Mouse (Mus musculus): ENCODE results near the gene Eapp. TPM values are rescaled to one million over a fixed set of nuclear protein-coding genes. Genes with fewer than 3 reads are reported as not detected.
"Not testable (repeated sequence)": the region's sequence is repeated elsewhere in the genome, so short reads cannot be mapped to it uniquely, and the experiment has no call there.

The Eapp gene
- polyA plus RNA-seq, 1 experiment from 2014 or later, result 52.1 TPM

- WGBS, result 69% methylated on average over 7 of the region's 7 CpGs
- no peak overlapping the region for H3K27ac ChIP-seq
- H3K4me1 ChIP-seq, result peaks cover 8% of the 10 kb centered on the region
- H3K9me3 ChIP-seq, result no peaks in the 10 kb centered on the region
- no peaks in the 10 kb centered on the region for H3K27me3 ChIP-seq (ENCODE audit: insufficient read depth, poor library complexity, severe bottlenecking)
- DNase-seq (ENCODE audit: low spot score), result no peak
- H3K4me3 ChIP-seq, result no peak overlapping the region
- no peaks in the 10 kb centered on the region for H3K36me3 ChIP-seq
These were observed 3.7 kb upstream of the Eapp start for GRCm38 (mm10) chr12:54699394-54699793.

GRCm38 (mm10) chr12:54697791-54698250 is 2.1 kb upstream of the Eapp start:
- DNase-seq (ENCODE audit: low spot score), result no peak
- Histone ChIP-seq H3K4me3 (no peak overlapping the region), H3K4me1 (peaks cover 8% of the 10 kb centered on the region), H3K9me3 (no peaks in the 10 kb centered on the region), H3K27ac (no peak overlapping the region), H3K27me3 (ENCODE audit: insufficient read depth, poor library complexity, severe bottlenecking) (no peaks in the 10 kb centered on the region), H3K36me3 (0 out of 2 replicates have a peak, but pooled peaks cover 1% of the 10 kb centered on the region)
- 54% methylated on average over 6 of the region's 6 CpGs for WGBS

DNA sequence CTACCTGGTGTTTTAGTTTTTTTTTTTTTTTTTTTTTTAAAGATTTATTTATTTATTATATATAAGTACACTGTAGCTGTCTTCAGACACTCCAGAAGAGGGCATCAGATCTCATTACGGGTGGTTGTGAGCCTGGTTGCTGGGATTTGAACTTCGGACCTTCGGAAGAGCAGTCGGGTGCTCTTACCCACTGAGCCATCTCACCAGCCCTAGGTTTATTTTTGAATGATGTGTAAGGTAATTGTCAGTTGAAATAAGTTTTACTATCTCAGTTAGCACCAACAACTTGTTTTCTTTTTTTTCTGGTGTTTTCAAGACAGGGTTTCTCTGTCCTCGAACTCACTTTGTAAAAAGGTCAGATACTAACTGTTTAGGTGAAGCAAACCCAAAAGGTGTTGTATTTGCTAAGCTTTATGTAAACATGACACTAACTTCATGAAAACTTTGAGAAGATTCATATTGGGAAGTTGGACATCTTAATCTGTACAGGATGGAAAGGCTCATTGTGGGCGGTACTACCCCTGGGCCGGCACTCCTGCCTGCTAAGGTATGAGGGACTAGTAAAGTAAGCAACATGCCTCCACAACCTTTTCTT is 1.4 kb upstream of the Eapp start:
- peaks cover 8% of the 10 kb centered on the region; the same call in 1 of the 2 replicates for H3K36me3 ChIP-seq
- WGBS, result 13% methylated on average over 7 of the region's 7 CpGs
- H3K9me3 ChIP-seq, result no peaks in the 10 kb centered on the region
- H3K4me1 ChIP-seq, result peaks cover 8% of the 10 kb centered on the region
- no peaks in the 10 kb centered on the region for H3K27me3 ChIP-seq (ENCODE audit: insufficient read depth, poor library complexity, severe bottlenecking)
- H3K27ac ChIP-seq, result no peak overlapping the region
- H3K4me3 ChIP-seq, result no peak overlapping the region
- DNase-seq (ENCODE audit: low spot score), result peak; percentile 78

DNA sequence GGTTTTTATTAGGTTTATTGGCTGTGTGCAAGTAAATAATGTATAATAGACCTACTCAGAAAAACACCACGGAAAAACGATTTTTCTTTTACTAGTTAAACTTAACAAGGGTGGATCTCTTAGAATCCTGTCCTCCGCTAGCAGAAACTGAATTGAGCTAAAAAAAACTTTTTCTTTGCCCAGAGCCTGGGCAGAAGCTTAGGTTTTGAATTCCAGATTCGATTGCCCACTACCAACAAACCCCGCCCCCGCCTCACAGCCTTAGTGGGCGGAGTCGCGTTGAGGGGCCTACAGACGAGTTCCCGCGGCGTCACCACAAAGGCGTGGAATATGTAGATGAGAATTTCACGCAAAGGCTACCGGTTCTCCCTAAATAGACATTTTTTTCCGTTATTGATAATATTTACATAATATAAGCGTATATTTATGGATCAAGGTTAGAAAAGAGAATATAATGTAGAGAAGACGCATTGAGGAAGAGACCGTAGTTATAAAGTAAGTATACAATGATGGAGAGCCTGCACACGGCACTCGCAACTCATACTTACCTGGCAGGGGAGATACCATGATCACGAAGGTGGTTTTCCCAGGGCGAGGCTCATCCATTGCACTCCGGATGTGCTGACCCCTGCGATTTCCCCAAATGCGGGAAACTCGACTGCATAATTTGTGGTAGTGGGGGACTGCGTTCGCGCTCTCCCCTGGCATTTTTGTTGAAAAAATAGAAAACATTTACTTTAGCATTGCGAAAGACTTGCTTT is 725 bp upstream of the Eapp start:
- Histone ChIP-seq H3K9me3 (no peaks in the 10 kb centered on the region), H3K27me3 (ENCODE audit: insufficient read depth, poor library complexity, severe bottlenecking) (no peaks in the 10 kb centered on the region), H3K4me1 (peaks cover 8% of the 10 kb centered on the region), H3K36me3 (peaks cover 10% of the 10 kb centered on the region; the same call in 1 of the 2 replicates), H3K27ac (peak overlapping the region; percentile 95), H3K4me3 (peak overlapping the region; percentile 85)
- WGBS, result under 1% methylated on average over 32 of the region's 32 CpGs
- peak; percentile 96 for DNase-seq (ENCODE audit: low spot score)

DNA sequence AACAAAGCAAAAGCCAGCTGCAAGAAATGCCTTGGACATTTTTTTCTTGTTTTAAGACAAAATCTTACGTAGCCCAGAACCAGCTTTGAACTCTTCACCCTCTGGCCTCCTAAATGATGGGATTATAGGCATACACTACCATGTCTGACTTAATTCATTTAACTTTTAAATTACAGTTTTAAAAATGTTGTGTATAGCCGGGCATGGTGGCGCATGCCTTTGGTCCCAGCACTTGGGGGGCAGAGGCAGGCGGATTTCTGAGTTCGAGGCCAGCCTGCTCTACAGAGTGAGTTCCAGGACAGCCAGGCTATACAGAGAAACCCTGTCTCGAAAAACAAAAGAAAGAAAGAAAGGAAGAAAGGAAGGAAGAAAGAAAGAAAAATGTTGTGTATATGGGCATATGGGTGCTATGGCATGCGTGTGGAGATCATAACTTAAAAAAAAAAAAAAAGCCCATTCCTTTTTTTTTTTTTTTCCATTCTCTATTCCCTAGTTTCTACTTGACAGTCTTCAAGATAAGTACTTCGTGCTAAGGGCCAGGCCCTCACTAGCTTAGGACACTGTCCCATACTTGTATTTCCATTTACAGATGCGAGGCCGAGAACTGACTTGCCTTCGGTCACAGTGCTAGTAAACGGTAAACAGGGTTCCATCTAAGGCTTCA is 718 bp downstream of the Eapp start:
- Histone ChIP-seq H3K36me3 (peaks cover 20% of the 10 kb centered on the region), H3K27ac (peak overlapping the region; percentile 95), H3K9me3 (no peaks in the 10 kb centered on the region), H3K27me3 (ENCODE audit: insufficient read depth, poor library complexity, severe bottlenecking) (no peaks in the 10 kb centered on the region), H3K4me1 (peaks cover 8% of the 10 kb centered on the region), H3K4me3 (peak overlapping the region; percentile 85)
- DNase-seq (ENCODE audit: low spot score), result no peak
- 40% methylated on average over 12 of the region's 12 CpGs for WGBS

GRCm38 (mm10) chr12:54689082-54689481 is 6.6 kb downstream of the Eapp start:
- Histone ChIP-seq H3K27ac (no peak overlapping the region), H3K4me3 (no peak overlapping the region), H3K9me3 (no peaks in the 10 kb centered on the region), H3K4me1 (no peaks in the 10 kb centered on the region), H3K27me3 (ENCODE audit: insufficient read depth, poor library complexity, severe bottlenecking) (no peaks in the 10 kb centered on the region), H3K36me3 (peaks cover 59% of the 10 kb centered on the region)
- no peak for DNase-seq (ENCODE audit: low spot score)
- WGBS, result 94% methylated on average over 5 of the region's 5 CpGs

DNA sequence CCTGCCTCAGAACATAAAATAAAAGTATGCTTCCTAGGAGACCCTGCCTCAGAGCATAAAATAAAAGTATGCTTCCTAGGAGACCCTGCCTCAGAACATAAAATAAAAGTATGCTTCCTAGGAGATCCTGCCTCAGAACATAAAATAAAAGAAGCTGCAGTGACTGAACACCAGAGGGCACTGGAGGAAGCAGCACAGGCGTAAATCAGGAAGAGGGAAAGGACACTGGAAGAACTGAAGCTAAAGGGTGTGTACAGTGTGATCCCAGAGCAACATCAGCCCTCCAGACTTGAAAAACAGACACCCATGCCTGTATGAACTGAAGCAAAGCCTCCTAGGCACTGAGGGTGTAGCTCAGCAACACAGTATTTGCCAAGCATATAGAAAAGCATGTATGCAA is 12.5 kb downstream of the Eapp start:
- Histone ChIP-seq H3K4me1 (no peaks in the 10 kb centered on the region), H3K27me3 (ENCODE audit: insufficient read depth, poor library complexity, severe bottlenecking) (no peaks in the 10 kb centered on the region), H3K27ac (no peak overlapping the region), H3K9me3 (no peaks in the 10 kb centered on the region), H3K36me3 (peaks cover 27% of the 10 kb centered on the region), H3K4me3 (no peak overlapping the region)
- no peak for DNase-seq (ENCODE audit: low spot score)
- WGBS, result 31% methylated on average over 1 of the region's 1 CpGs

DNA sequence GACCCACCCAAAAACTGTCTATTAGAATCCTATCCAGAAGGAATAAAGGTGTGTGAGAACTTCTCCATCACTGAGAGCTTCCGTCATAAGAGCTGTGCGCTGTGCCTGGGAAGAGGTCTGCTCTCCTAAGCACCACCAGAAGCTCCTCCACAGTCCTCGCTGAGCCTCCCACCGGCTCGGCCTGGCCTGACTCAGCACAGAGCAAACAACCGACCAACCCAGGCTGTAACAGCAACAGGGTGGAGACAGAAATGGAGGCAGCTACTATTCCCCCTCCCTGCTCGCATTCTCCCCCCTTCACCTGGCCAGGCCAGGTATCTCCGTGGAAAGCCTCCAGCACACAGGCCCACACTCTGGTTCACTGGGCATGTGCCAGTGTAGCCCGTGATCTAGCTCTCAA is 19.0 kb downstream of the Eapp start:
- H3K27me3 ChIP-seq (ENCODE audit: insufficient read depth, poor library complexity, severe bottlenecking), result no peaks in the 10 kb centered on the region
- no peaks in the 10 kb centered on the region for H3K4me1 ChIP-seq
- H3K36me3 ChIP-seq, result peaks cover 57% of the 10 kb centered on the region
- no peak overlapping the region for H3K27ac ChIP-seq
- H3K4me3 ChIP-seq, result no peak overlapping the region
- DNase-seq (ENCODE audit: low spot score), result no peak
- H3K9me3 ChIP-seq, result no peaks in the 10 kb centered on the region
- WGBS, result 90% methylated on average over 9 of the region's 9 CpGs

DNA sequence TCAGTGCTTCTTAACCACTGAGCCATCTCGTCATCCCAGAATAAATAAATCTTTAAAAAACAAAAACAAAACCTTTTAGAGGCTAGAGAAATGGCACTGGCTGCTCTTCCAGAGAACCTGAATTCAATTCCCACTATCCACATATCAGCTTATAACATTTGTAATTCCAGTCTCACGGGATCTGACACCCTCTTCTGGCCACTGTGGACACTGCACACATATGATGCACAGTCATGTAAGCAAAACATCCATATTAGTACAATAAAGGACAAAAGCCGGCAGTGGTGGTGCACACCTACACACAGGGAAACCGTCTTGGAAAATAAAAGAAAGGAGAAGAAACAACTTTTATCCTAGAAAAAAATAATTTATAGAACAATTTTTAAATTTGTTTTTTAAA is 20.3 kb downstream of the Eapp start:
- no peaks in the 10 kb centered on the region for H3K4me1 ChIP-seq
- H3K27me3 ChIP-seq (ENCODE audit: insufficient read depth, poor library complexity, severe bottlenecking), result no peaks in the 10 kb centered on the region
- no peak overlapping the region for H3K4me3 ChIP-seq
- no peaks in the 10 kb centered on the region for H3K9me3 ChIP-seq
- H3K36me3 ChIP-seq, result peaks cover 62% of the 10 kb centered on the region
- WGBS, result 94% methylated on average over 4 of the region's 4 CpGs
- DNase-seq (ENCODE audit: low spot score), result no peak
- no peak overlapping the region for H3K27ac ChIP-seq

DNA sequence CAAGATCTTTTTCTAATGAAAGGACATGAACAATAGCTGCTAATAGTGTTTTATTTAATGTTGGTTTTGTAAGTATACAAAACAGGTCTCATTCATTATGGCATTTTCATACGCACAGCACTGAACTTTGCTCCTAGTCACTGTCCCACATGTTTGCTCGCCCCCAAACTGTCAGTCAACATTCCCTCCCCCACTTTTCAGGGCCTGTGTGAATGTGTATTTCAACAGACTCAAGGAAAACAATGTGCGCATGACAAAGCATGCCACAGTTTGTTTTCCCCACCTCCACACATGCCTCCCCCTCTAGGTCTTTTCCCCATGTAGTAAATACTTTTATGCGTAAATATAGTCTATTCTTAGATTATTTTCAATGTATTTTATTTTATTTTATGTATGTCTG is 24.4 kb downstream of the Eapp start:
- 89% methylated on average over 4 of the region's 4 CpGs for WGBS
- Histone ChIP-seq H3K36me3 (peaks cover 50% of the 10 kb centered on the region), H3K27me3 (ENCODE audit: insufficient read depth, poor library complexity, severe bottlenecking) (no peaks in the 10 kb centered on the region), H3K27ac (no peak overlapping the region), H3K4me1 (no peaks in the 10 kb centered on the region), H3K4me3 (no peak overlapping the region), H3K9me3 (no peaks in the 10 kb centered on the region)
- no peak for DNase-seq (ENCODE audit: low spot score)

DNA sequence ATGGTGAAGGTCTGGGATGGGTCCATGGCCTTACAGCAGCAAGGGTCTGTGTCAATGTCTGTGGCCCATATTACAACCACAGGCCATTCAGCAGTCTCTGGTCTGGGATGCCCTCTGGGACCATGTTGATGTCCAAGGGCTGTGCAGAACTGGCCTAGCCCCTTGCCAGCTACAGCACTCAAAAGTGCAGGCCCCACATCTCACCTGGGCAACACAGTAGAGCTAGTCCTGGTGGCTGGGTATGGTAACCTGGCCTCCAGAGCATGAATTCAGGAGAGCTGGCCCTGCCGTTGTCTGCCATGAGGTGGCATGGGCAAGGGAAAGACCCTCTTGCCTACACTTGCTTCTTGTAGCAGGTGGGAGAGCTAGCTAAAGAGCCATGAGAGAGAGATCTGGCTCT is 27.6 kb downstream of the Eapp start:
- H3K36me3 ChIP-seq, result peaks cover 23% of the 10 kb centered on the region
- H3K4me1 ChIP-seq, result 0 out of 2 replicates have a peak, but pooled peaks cover 4% of the 10 kb centered on the region
- 93% methylated on average over 1 of the region's 1 CpGs for WGBS
- H3K4me3 ChIP-seq, result no peak overlapping the region
- DNase-seq (ENCODE audit: low spot score), result peak; percentile 70
- H3K9me3 ChIP-seq, result no peaks in the 10 kb centered on the region
- H3K27me3 ChIP-seq (ENCODE audit: insufficient read depth, poor library complexity, severe bottlenecking), result no peaks in the 10 kb centered on the region
- no peak overlapping the region for H3K27ac ChIP-seq

- Histone ChIP-seq H3K4me3 (no peak overlapping the region), H3K9me3 (no peaks in the 10 kb centered on the region), H3K36me3 (0 out of 2 replicates have a peak, but pooled peaks cover 6% of the 10 kb centered on the region), H3K27me3 (ENCODE audit: insufficient read depth, poor library complexity, severe bottlenecking) (no peaks in the 10 kb centered on the region), H3K4me1 (0 out of 2 replicates have a peak, but pooled peaks cover 4% of the 10 kb centered on the region), H3K27ac (no peak overlapping the region)
- DNase-seq (ENCODE audit: low spot score), result no peak
- 72% methylated on average over 6 of the region's 6 CpGs for WGBS
These were observed 30.2 kb downstream of the Eapp start for GRCm38 (mm10) chr12:54665526-54665925.

DNA sequence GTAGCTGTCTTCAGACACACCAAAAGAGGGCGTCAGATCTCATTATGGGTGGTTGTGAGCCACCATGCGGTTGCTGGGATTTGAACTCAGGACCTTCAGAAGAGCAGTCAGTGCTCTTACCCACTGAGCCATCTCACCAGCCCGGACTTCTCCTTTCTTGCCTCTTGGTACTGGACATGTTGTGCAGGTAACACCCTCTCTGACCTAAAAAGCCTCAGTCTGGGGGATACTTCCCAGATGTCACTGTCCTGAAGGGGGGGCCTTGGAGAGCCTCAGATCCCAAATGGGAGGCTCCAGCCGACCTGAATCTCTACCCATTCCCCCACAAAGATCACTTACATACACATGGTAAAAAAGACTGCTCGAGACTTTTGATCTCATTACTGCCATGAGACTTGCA is 34.2 kb downstream of the Eapp start:
- H3K36me3 ChIP-seq; H3K4me1 ChIP-seq; H3K9me3 ChIP-seq; H3K4me3 ChIP-seq; H3K27ac ChIP-seq; DNase-seq (ENCODE audit: low spot score); H3K27me3 ChIP-seq (ENCODE audit: insufficient read depth, poor library complexity, severe bottlenecking): not testable (repeated sequence)
- 73% methylated on average over 5 of the region's 5 CpGs for WGBS
